Mouse (Mus musculus) neural tube, embryonic 11.5 days (tissue): ENCODE results near the gene Cdk14. TPM values are rescaled to one million over a fixed set of nuclear protein-coding genes. Genes with fewer than 3 reads are reported as not detected.
A peak's percentile ranks its signal among the peaks of the same experiment; 100 is the strongest.

Source experiments
- ATAC-seq: fragments of 200-750 bp; cut with Nextera tagmentation; 2 replicates; pipeline ENCODE4 v1.8.0; 2017; ENCODE audit warnings: moderate number of reproducible peaks, mild to moderate bottlenecking, moderate TSS enrichment, moderate library complexity; ENCODE audit not compliant: insufficient read depth, low FRiP score, low TSS enrichment
- DNase-seq: peaks from one replicate; pipeline ENCODE4 v3.0.0-alpha.2; 2015; ENCODE audit warnings: low spot score
- H3K27ac ChIP-seq: fragments of 300-500 bp; sonication (generic); 2 replicates; pipeline ENCODE4 v1.5.1; 2014; ENCODE audit warnings: low read depth, mild to moderate bottlenecking, low read length
- H3K27me3 ChIP-seq: fragments of 300-500 bp; sonication (generic); 2 replicates; pipeline ENCODE4 v1.6.1; 2014; ENCODE audit warnings: mild to moderate bottlenecking, low read length, mixed read lengths; ENCODE audit not compliant: control insufficient read depth, insufficient read depth
- H3K36me3 ChIP-seq: fragments of 300-500 bp; sonication (generic); 2 replicates; pipeline ENCODE4 v1.6.1; 2014; ENCODE audit warnings: mild to moderate bottlenecking, low read length, moderate library complexity, mixed read lengths; ENCODE audit not compliant: control insufficient read depth, insufficient read depth
- H3K4me1 ChIP-seq: fragments of 300-500 bp; sonication (generic); 2 replicates; pipeline ENCODE4 v1.6.1; 2014; ENCODE audit warnings: low read length, mixed read lengths; ENCODE audit not compliant: control insufficient read depth, insufficient read depth
- H3K4me2 ChIP-seq: fragments of 300-500 bp; sonication (generic); 2 replicates; pipeline ENCODE4 v1.6.1; 2014; ENCODE audit warnings: low read depth, mild to moderate bottlenecking, moderate library complexity
- H3K4me3 ChIP-seq: fragments of 300-500 bp; sonication (generic); 2 replicates; pipeline ENCODE4 v1.5.1; 2014; ENCODE audit warnings: low read depth, low read length
- H3K9ac ChIP-seq: fragments of 300-500 bp; sonication (generic); 2 replicates; pipeline ENCODE4 v1.6.1; 2014; ENCODE audit warnings: mild to moderate bottlenecking, low read length
- H3K9me3 ChIP-seq: fragments of 300-500 bp; sonication (generic); 2 replicates; pipeline ENCODE4 v1.6.1; 2016; ENCODE audit warnings: low read length; ENCODE audit not compliant: control insufficient read depth
- WGBS: fragments of 180-500 bp; shearing (Covaris S2); extraction: QIAGEN DNeasy Blood & Tissue Kit; methylation state at CpG from one replicate; pipeline ENCODE4 v1.1.7; 2014; 5-methylcytosine and 5-hydroxymethylcytosine counted together
- polyA plus RNA-seq: library from polyadenylated mRNA; unstranded; fragments of >200 nt; fragmentation: Nextera tagmentation; extraction: Ambion mirVana; gene quantifications from 2 replicates; pipeline ENCODE4 v1.2.1, GENCODE M21; 2014

Cdk14 gene
- polyA plus RNA-seq, 1 experiment from 2014 or later: 29.5 TPM

DNA sequence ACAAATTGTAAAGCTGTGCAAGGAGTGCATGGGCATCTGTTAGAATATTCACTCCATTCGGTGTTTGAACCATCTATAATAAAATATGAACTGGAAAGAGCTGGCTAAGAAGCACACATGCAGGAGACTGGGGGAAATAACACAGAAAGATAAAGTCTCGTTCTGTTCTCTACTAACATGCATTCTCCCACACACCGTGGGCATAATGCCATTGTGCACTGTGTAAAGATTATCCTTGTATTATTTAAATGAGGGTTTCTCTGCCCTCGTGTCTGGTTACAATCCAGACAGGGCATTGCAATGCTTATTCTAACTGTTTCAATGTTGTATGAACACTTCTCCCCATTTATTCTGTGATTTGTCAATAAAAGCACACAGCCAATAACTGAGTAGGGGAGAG is 18.1 kb downstream of the Cdk14 start:
- 84% methylated on average over 4 of the region's 4 CpGs for WGBS
- H3K27me3 ChIP-seq: no peaks in the 10 kb centered on the region
- no peak for ATAC-seq

GRCm38 (mm10) chr5:5392786-5393185 is 27.3 kb downstream of the Cdk14 start:
- no peak overlapping the region for H3K4me2 ChIP-seq
- WGBS: 56% methylated on average over 3 of the region's 3 CpGs
- no peaks in the 10 kb centered on the region for H3K36me3 ChIP-seq
- H3K27ac ChIP-seq: no peak overlapping the region
- H3K4me3 ChIP-seq: no peak overlapping the region
- H3K9me3 ChIP-seq: no peaks in the 10 kb centered on the region
- H3K4me1 ChIP-seq: no peaks in the 10 kb centered on the region
- no peaks in the 10 kb centered on the region for H3K27me3 ChIP-seq
- DNase-seq (no peak), ATAC-seq (no peak)
- H3K9ac ChIP-seq: no peak overlapping the region

More for the DNA sequence above, 18.1 kb downstream of the Cdk14 start:
- H3K36me3 ChIP-seq: no peaks in the 10 kb centered on the region
- H3K4me1 ChIP-seq: no peaks in the 10 kb centered on the region
- DNase-seq: no peak
- H3K9ac ChIP-seq: no peak overlapping the region
- H3K27ac ChIP-seq: no peak overlapping the region
- no peaks in the 10 kb centered on the region for H3K9me3 ChIP-seq
- H3K4me3 ChIP-seq: no peak overlapping the region
- no peak overlapping the region for H3K4me2 ChIP-seq

DNA sequence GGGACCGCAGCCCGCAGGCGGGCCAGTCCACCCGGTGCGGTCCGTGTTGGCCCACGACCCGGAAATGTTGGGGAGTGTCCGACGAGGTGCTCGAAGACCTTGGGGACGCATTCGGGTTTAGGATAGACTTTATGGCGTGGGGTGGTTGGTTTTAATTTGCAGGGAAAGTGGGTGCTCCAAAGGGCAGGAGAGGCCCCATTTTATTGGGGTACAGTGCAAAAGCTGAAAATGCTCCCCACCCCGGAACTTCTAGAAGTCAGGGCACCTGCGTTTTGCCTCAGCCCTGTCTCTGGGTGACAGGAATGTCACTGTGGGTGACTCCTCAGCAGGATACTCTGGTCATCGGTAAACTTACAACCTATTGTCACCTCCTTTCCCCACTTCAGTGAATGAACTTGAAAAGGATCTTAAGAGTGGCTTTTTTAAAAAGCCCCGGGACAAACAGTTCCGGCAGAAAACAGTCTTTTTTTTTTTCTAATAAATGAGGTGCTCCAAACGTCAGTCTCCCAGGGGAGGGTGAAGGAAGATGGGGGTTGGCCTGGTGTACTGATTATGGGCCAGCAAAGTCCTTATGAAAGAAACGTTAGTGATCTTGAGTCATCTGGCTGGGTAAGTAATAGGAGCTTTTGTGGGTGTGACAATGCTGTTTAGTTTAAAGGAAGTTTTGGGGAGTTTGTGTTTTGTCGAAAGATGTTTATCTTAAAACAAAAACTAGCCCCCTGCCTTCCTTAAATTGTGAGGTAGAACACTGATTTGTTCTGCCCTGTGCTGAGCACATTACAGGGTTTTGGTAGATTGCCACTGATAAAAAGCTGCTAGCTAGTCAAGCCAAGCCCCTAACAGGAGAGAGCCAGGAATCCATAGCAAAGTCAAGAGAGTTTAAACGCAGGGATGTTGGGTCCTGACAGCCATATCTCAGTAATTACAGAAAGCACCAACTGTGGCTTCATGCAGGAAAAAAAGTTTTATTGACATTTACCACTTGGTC is 39.1 kb downstream of the Cdk14 start:
- H3K4me1 ChIP-seq: peaks cover 7% of the 10 kb centered on the region; the same call in 1 of the 2 replicates
- peak overlapping the region; percentile 71 for H3K4me3 ChIP-seq
- no peaks in the 10 kb centered on the region for H3K9me3 ChIP-seq
- H3K27me3 ChIP-seq: no peaks in the 10 kb centered on the region
- peak overlapping the region; percentile 75 for H3K4me2 ChIP-seq
- ATAC-seq (peak; percentile 7; the same call in 1 of the 2 replicates), DNase-seq (peak; percentile 29)
- 5% methylated on average over 23 of the region's 23 CpGs for WGBS
- H3K27ac ChIP-seq: peak overlapping the region; percentile 95
- peak overlapping the region; percentile 93 for H3K9ac ChIP-seq
- H3K36me3 ChIP-seq: no peaks in the 10 kb centered on the region

GRCm38 (mm10) chr5:5379870-5380730 is 40.0 kb downstream of the Cdk14 start:
- Histone ChIP-seq H3K4me1 (peaks cover 7% of the 10 kb centered on the region; the same call in 1 of the 2 replicates), H3K4me3 (peak overlapping the region; percentile 71), H3K27ac (peak overlapping the region; percentile 95), H3K9me3 (no peaks in the 10 kb centered on the region), H3K27me3 (no peaks in the 10 kb centered on the region), H3K36me3 (no peaks in the 10 kb centered on the region), H3K9ac (peak overlapping the region; percentile 93), H3K4me2 (peak overlapping the region; percentile 75)
- peak; percentile 92 for ATAC-seq
- under 1% methylated on average over 94 of the region's 128 CpGs for WGBS
- peak; percentile 84 for DNase-seq

- Histone ChIP-seq H3K36me3 (no peaks in the 10 kb centered on the region), H3K4me3 (peak overlapping the region; percentile 71), H3K27me3 (no peaks in the 10 kb centered on the region), H3K27ac (peak overlapping the region; percentile 95; the same call in 1 of the 2 replicates), H3K4me1 (peaks cover 7% of the 10 kb centered on the region; the same call in 1 of the 2 replicates), H3K9ac (peak overlapping the region; percentile 93), H3K9me3 (no peaks in the 10 kb centered on the region), H3K4me2 (peak overlapping the region; percentile 75)
- DNase-seq: no peak
- ATAC-seq: no peak
- WGBS: 1% methylated on average over 14 of the region's 14 CpGs
Observed at GRCm38 (mm10) chr5:5379501-5379869, 40.6 kb downstream of the Cdk14 start.

GRCm38 (mm10) chr5:5374393-5374792 is 45.7 kb downstream of the Cdk14 start:
- H3K27ac ChIP-seq: no peak overlapping the region
- H3K4me1 ChIP-seq: peaks cover 7% of the 10 kb centered on the region; the same call in 1 of the 2 replicates
- ATAC-seq (no peak), DNase-seq (no peak)
- H3K36me3 ChIP-seq: no peaks in the 10 kb centered on the region
- H3K27me3 ChIP-seq: no peaks in the 10 kb centered on the region
- 89% methylated on average over 1 of the region's 1 CpGs for WGBS
- no peak overlapping the region for H3K4me2 ChIP-seq
- no peak overlapping the region for H3K4me3 ChIP-seq
- no peaks in the 10 kb centered on the region for H3K9me3 ChIP-seq
- H3K9ac ChIP-seq: no peak overlapping the region

DNA sequence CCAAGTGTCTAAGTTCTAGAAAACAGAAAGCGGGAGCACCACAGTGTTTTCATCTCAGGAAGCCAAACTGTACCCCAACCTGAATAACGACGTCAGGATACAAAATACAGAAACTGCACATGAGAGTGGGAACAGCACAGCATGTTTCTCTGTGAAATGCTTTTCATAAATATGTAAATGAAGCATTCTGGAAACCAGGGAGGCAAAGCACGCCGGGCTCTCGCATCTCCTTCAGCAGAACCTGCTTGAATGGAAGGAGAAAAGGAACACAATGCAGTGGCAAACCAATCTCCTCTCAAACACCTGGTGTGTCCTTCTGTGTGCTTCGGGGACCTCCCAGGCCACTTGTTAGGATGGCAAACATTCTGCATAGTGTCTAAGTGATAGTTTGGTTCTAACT is 46.6 kb downstream of the Cdk14 start:
- Histone ChIP-seq H3K4me1 (0 out of 2 replicates have a peak, but pooled peaks cover 2% of the 10 kb centered on the region), H3K9me3 (no peaks in the 10 kb centered on the region), H3K27ac (no peak overlapping the region), H3K27me3 (no peaks in the 10 kb centered on the region), H3K36me3 (no peaks in the 10 kb centered on the region), H3K4me2 (no peak overlapping the region), H3K9ac (no peak overlapping the region), H3K4me3 (no peak overlapping the region)
- 78% methylated on average over 7 of the region's 7 CpGs for WGBS
- ATAC-seq (no peak), DNase-seq (no peak)

DNA sequence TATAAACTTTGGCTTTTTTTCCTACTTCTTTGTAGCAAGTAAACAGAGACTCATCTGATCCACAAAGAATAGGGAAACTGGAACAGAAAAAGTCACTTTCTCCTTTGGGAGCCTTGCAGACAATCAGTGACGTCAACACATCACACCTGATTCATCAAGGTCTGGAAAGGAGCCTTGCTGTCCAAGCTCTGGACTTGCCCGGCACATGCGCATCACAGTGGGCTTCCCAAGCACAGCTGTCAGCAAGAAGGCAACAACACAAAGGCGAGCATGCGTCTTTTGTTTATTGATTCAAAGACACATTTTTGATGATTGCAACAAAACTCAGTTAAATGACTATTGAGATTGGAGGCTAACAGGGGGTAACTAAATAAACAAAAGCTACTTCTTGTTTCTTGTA is 47.2 kb downstream of the Cdk14 start:
- 62% methylated on average over 5 of the region's 5 CpGs for WGBS
- H3K27ac ChIP-seq: no peak overlapping the region

More for the DNA sequence above, 47.2 kb downstream of the Cdk14 start:
- Histone ChIP-seq H3K4me2 (no peak overlapping the region), H3K36me3 (no peaks in the 10 kb centered on the region), H3K4me1 (no peaks in the 10 kb centered on the region), H3K9me3 (no peaks in the 10 kb centered on the region), H3K9ac (no peak overlapping the region), H3K4me3 (no peak overlapping the region), H3K27me3 (no peaks in the 10 kb centered on the region)
- ATAC-seq: no peak
- DNase-seq: no peak
